Mouse (Mus musculus) c-Kit-negative CD71-positive TER-119-positive erythroid progenitor cells, embryonic 14.5 days (primary cell): ENCODE data around the gene Rala.
A peak's percentile ranks its signal among the peaks of the same experiment; 100 is the strongest.
"Not testable (repeated sequence)": the region's sequence is repeated elsewhere in the genome, so short reads cannot be mapped to it uniquely, and the experiment has no call there.

ENCODE experiments used
- DNase-seq: peaks from one replicate; pipeline ENCODE4 v3.0.0-alpha.2; 2013; ENCODE audit warnings: low read depth, low spot score

Rala gene

GRCm38 (mm10) chr13:17944078-17944917 lies at the start of gene Rala:
Rala (minus strand) TSS chr13:17944239.
- peak; percentile 60 for DNase-seq

- DNase-seq: no peak
Measured at GRCm38 (mm10) chr13:17993515-17993847, 49.4 kb upstream of the Rala start.

- DNase-seq: peak; percentile 54
Measured at GRCm38 (mm10) chr13:17992697-17993514, 48.9 kb upstream of the Rala start, which contains the start of gene Yae1d1. Yae1d1 (minus strand) TSS chr13:17993349.

DNA sequence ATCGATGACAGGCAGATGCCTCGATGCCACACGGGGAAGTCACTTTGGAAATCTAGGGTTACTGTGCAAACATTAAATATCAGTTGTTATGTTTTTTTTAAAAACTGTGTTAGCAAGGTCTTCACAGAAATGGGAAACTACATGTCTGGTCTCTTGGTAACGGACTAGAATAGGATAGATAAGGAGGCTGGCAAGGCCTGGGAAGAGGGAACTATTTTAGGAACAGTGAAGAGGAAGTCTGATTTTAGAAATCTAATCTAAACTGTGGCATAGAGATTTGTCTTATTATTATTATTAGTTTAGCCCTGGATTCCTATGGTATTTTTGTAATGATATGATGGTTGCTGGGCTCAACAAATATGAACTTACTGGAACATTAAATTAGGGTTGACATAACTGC lies 48.0 kb upstream of the Rala start:
- DNase-seq: no peak

DNA sequence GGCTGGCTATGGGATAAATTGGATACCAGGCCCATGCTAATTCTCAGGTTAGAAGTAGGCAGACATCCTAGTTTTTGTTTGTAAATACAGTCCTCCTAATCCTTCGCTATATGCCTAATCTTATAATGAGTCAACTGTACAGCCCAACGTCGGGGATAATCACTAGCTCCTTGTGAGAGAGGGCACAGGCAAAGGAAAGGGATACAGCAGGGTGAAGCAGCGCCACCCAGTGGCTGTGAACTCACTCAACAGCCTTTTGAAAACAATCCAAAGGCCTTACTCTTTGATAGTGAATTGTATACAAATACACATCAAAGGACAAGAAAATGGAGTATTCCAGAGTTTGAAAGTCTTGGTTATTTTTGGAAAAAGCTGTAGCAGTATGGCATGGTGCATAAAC lies 39.2 kb upstream of the Rala start:
- no peak for DNase-seq

GRCm38 (mm10) chr13:17982634-17983033 lies 38.6 kb upstream of the Rala start:
- DNase-seq: no peak

GRCm38 (mm10) chr13:17976854-17977739 lies 33.1 kb upstream of the Rala start:
- no peak for DNase-seq

DNA sequence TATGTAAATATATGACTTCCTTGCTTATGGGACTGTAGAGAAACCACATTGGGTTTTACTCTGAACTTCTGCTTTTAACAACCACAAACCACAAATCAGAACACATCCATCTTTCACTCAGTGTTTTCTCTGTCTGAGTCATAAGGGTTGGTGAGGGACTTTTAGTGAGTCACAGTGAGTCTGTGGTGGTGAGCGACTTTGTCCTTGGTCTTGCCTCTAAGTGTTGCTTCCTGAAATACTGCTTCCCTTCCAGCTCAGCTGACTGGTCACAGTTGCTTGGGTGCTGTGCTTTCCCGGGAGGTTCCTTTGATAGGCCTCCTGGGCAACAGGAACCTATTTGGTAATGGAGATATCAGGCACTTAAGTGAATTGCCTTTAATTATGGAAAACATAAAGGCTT lies 31.9 kb upstream of the Rala start:
- no peak for DNase-seq

DNA sequence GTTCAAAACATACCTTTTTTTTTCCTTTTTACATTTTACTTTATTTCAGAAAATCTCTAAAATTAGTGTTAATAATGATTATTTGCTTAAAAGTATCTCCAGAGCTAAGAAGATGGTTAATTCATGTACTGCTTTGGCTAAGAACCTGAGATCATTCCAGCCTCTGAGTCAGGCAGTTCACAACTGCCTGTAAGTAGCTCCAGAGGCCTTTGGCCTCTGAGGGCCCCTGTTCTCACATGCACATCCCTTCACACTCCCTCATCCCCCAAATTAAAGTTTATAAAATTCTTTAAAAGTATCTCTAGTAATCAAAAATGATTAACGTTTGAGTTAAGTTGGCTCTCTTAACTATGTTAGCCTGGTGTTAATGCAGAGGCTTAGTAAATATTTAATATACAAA lies 31.4 kb upstream of the Rala start:
- no peak for DNase-seq

DNA sequence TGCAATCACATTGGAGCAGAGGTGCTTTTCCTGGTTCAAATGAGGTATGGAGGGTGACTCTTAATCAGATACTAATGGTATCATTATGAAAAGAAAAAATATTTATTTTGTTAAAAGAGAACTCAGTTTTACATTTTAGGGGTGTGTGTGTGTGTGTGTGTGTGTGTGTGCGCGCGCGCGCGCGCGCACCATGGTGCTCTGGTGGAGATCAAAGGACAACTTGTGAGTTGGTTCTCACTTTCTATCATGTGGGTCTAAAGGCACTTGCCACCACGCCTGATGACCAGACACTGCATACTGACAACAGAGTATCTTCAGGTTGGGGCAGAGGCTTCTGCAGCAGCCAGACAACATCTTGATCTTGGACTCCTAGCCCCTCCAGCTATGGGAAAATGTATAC lies 30.7 kb upstream of the Rala start:
- DNase-seq: no peak

DNA sequence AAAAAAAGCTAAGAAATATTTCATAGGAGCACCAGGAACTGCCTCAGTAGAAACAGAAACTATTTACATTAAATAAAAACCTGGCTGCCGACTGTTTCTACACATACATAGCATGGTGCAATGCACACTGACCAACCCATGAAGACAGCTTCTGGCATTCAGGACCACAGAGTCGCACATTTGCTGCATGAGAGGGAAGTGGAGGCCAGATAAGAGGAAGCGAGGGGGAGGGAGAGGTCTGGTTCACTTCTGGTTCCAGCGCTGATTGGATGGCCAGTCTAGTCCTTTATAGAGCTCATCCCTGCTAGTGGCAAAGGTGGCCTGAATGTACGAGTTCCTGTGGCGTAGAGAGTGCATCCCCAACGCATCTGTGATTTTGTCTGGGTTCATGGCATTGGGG lies 16.6 kb upstream of the Rala start:
- DNase-seq: no peak

GRCm38 (mm10) chr13:17954282-17954681 lies 10.2 kb upstream of the Rala start:
- DNase-seq: no peak

DNA sequence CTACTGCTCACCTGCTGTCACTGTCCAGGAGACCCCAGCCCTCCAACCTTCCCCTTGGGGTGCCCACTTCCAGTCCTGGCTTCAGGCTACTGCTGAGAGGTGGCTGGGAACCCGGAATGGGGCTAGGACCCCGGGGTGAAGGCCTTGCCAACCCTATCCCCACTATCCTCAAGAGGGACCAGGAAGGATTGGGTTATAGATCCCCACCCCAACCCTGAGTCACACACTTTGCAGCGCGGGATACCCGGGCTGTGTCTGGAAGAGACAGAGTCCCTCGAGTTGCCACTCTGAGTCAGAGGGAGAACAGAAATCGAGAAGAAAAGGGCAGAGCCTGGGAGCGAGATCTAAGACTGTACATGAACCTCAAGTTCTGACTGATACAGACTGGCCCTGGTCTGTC lies 6.5 kb upstream of the Rala start:
- not testable (repeated sequence) for DNase-seq

DNA sequence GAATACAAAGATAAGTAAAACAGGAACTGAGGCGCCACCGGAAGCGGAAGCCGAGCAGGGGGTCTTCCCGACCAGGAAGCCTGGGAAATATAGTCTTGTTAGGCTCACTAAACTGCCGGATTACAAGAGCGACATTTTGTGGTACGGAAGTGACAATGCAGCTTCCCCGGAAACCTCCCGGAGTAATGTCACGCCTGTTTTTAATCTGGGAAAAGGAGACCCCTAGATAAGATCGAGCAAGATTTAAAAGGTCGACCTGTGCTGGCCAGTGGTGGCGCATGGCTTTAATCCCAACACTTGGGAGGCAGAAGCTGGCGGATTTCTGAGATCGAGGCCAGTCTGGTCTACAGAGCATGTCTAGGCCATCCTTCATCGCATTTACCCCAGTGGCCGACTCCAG lies 5.5 kb upstream of the Rala start:
- DNase-seq: no peak

DNA sequence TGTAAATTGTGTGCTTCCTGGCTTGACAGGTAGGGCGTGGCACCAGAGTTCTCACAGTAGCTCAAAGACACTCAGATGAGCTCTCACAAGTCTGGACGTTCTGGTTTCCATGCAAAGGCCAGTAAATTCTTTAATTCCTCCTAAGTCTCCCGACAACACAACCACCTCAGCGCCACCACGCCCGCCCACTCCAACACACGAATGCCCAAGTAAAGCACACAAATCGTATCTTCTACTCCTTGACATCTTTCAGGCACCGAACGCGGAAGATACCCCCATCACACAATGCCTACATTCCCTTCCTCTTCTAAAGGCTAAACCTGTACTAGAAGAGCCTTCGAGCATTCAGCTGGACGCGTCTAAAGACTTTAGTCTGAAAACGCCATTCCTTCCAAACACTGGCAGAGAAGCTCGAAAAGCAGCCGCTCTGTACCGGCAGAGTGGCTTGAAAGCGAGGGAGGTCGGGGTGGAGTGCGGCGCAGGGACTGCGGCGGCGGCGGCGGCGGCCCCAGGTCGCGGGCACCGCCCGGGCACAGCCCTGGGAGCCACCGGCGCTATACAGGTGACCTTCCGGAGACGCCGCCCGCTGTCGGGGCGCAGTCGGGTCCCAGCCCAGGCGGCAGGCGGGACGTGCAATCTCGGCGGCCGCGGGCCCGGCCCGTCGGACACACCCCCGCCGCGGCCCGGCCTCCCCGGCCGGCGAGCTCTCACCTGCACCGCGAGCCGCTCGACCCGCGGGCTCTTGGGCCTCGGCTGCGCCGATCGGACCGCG lies 547 bp downstream of the Rala start:
- DNase-seq: no peak

DNA sequence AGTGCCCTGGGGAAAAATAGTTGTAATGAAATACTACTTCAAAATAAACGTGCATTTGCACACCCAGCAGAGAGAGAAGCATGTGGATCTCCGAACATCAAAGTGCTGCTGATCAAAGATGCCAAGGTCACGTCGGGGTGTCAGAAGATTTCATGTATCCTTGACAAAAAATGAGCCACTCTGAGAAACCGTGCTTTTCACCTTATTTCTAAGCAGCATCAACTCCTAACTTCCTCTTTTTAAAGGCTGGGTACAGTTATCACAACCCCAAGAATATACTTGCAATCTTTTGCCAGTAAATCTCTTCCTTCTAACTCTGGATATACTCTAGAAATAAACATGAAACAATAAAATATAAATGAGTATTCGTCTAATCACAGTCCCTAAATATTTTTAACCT lies 1.7 kb downstream of the Rala start:
- DNase-seq: no peak

GRCm38 (mm10) chr13:17907309-17907708 lies 36.7 kb downstream of the Rala start:
- DNase-seq: no peak

- no peak for DNase-seq
Measured at GRCm38 (mm10) chr13:17901474-17901873, 42.6 kb downstream of the Rala start.

- no peak for DNase-seq
Measured at GRCm38 (mm10) chr13:17900641-17901040, 43.4 kb downstream of the Rala start.

GRCm38 (mm10) chr13:17897040-17897439 lies 47.0 kb downstream of the Rala start:
- DNase-seq: no peak

GRCm38 (mm10) chr13:17891545-17891944 lies 52.5 kb downstream of the Rala start:
- no peak for DNase-seq
